Mouse (Mus musculus) megakaryocyte progenitor cell, adult 5-6 weeks (primary cell): ENCODE data around the gene Ltb4r1. TPM values are rescaled to one million over a fixed set of nuclear protein-coding genes. Genes with fewer than 3 reads are reported as not detected.

Experiments
- ATAC-seq: replicated peaks from 2 replicates; pipeline ENCODE4 v1.8.0; 2016; ENCODE audit warnings: mild to moderate bottlenecking, moderate TSS enrichment, inconsistent platforms; ENCODE audit not compliant: poor library complexity
- total RNA-seq, 2 experiments: library from RNA; stranded (forward) in 1 of 2; stranded (reverse) in 1 of 2; fragments of 157-497, 149-512 nt in 1 of 2; fragments of 200-1000 nt in 1 of 2; gene quantifications; 2 replicates each; pipeline versions ENCODE4 v1.2.3 to v1.2.4; 2015 to 2017

The Ltb4r1 gene
- total RNA-seq, 2 experiments from 2014 or later, result 18.5 to 42.4 TPM

DNA sequence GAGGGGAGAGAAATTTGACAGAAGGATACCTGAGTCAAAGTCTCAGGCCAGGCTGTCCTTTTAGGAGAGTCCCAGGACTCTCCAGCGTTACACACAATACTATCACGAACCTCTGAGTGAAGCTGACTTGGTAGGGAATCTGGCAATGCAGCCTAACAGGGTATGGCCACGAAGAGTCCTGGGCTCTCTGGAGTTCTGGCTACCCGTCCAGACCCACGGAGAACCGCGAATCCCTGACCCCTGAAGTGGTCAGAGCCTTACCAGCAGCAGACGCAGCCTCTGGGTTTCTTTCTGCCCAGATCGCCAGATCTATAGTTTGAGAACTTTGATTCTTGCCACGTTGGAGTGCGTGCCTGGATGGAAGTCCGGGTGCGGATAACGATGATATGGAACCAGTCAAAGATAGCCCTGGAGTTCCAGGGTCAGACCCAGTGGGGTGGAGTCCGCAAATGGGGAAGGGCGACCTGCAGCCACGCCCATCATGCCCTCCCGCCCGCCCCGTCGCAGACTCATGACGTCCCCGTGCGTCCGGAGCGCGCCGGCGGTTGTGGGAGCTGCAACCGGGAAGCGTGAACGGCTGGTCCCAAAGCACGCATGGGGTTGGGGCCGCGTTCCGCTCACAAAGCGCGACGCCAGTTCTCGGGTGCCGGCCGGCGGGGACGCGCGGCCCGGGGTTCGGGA, 20.4 kb upstream of the Ltb4r1 start, which contains the start of the genes Dhrs1 and Nop9:
Gene Dhrs1 (minus strand): TSS at position 511 of the 681 bp plus-strand sequence.
Gene Nop9 (plus strand): TSS at position 514 of the 681 bp plus-strand sequence.
- ATAC-seq, result peak; percentile 87

DNA sequence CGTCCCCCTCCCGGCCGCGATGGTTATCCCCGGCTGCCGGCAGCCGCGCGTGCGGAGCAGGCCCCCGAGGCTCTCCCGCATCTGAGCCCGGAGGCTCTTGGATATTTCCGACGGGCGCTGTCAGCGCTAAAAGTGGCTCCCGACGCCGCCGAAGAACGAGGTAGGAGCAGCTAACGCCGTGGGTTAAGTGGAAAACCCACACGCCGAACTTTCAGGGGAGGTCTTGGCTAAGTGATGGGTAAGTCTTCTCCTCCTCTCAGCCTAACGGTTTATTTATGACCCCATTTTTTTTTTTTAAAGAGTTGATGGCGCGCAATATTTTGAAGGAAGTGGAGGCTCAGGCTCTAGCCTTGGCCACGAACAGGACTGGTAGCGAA, 19.9 kb upstream of the Ltb4r1 start:
- ATAC-seq, result no peak

DNA sequence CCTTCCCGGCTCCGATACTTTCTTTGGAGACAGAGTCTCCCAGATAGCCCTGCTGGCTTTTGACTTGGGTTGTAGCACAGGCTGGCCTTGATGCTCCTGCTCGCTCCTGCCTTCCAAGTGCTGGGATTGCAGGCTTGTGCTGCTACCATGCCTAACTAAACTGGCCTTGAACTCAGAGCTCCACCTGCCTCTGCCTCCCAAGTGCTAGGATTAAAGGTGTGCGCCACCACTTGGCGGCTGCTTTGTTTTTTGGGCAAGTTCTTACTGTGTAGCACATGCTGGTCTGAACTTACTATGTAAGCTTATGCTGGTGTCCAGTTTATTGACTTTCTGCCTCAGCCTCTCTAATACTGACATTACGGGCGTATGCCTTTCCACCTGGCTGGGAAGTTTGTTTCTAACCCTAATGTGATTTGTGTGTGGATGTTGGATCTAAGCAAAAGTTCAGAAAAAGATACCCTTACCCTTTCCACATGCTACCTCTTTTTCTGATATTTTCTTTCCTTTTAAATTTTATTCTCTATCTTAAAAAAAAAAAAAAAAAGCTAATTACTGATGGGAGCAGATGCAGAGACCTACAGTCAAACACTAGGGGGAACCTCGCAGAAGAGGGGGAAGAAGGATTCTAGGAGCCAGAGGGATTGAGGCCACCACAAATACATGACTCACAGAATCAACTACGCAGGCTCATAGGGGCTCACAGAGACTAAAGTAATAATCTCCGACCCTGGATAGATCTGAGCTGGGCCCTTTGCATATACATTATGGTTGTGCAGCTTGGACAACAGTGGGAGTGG, 18.5 kb upstream of the Ltb4r1 start:
- ATAC-seq, result no peak

DNA sequence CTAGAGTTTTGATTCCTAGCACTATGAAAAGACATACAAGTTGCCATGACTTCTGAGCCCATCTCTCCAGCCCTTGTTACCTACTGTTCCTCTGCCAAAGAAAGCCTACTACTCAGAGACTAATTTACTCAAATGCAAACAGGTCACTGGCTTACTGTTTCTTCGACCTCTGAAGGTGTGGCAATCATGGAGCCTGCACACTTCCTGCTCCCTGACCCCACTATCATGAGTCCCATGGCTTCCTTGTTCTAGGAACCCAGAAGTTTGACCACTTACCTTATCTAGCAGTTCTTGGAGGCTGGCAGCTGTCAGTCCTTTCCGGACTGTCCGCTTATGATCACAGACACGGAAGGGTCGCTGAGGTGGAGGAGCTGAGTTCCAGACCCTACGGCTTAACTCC, 8.2 kb upstream of the Ltb4r1 start:
- ATAC-seq, result no peak

DNA sequence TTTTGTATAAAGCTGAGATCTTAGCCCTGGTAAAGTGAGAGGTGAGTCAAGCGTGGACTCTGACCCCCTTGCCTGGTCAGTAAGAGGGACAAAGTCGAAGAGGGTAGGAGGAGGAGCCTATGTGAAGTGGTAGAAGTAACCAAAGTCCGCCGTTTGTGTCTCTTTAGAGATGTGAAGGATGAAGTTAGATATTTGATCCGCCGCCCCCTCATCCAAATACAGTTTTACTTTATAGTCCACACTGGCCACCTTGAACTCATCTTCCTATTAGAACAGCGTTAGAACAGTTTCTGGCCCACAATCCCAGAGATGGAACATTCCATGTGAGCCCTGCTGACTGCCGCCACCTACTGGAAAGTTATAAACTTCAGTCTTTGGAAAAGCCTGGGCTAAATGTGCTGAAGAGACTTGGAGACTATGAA, 7.4 kb upstream of the Ltb4r1 start, which contains the start of gene Cideb:
Gene Cideb (minus strand): TSS at position 96 of the 422 bp plus-strand sequence.
- peak; percentile 49 for ATAC-seq

DNA sequence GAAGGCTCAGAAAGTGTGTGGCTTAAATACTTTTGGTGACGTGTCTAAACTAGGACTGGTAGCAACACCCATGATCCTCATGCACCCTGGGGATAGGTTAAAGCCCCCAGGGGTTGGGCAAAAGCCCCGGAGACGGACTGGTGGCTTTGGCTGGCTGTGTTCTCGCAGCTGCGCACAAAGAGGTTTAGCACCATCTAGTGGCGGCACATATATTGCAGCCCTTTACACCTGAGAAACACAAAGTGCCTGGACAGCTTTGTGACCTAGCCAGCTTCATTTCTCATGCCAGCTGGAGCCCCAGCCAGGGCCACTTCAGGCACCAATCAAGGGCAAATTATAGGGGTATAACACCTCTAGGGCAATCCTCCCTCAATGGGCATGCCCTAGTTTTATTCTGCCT, 5.6 kb upstream of the Ltb4r1 start:
- 0 out of 2 replicates have a peak, but pooled peaks have one; percentile 15 for ATAC-seq

DNA sequence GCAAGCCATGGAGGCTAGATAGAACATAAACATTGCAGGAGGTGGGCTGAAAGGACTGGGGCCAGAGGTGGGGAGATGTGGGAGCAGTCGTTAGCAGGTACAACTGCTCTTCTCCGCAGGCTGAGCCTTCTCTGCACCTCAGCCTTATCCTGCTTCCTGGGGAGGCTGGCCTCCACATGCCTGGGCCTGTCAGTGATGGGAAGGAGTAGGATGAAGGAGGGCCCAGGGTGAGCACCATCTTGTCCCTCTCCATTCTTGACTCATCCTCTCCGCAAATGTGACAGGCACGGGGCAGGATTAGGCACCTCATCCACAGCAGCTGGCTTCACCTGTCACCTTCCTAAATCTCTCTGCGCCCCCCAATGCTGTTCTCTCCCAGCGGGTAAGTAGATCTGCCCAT, 4.6 kb upstream of the Ltb4r1 start, which contains the start of gene Ltb4r2:
Gene Ltb4r2 (plus strand): TSS at position 266 of the 400 bp plus-strand sequence.
- no peak for ATAC-seq

DNA sequence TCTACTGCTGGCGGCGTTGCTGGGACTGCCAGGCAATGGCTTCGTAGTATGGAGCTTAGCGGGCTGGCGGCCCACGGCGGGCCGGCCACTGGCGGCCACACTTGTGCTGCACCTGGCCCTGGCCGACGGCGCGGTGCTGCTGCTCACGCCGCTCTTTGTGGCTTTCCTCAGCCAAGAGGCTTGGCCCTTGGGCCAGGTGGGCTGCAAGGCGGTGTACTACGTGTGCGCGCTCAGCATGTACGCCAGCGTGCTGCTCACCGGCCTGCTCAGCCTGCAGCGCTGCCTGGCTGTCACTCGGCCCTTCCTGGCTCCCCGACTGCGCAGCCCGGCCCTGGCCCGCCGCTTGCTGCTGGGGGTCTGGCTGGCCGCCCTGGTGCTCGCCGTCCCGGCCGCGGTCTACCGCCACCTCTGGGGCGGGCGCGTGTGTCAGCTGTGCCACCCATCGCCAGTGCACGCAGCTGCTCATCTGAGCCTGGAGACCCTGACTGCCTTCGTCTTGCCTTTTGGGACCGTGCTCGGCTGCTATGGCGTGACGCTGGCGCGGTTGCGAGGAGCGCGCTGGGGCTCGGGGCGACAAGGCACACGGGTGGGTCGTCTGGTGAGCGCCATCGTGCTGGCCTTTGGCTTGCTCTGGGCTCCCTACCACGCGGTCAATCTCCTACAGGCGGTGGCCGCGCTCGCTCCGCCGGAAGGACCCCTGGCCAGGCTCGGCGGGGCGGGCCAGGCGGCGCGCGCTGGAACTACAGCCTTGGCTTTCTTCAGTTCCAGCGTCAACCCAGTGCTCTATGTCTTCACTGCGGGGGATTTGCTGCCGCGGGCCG, 3.6 kb upstream of the Ltb4r1 start:
- ATAC-seq, result peak; percentile 18; the same call in 1 of the 2 replicates

DNA sequence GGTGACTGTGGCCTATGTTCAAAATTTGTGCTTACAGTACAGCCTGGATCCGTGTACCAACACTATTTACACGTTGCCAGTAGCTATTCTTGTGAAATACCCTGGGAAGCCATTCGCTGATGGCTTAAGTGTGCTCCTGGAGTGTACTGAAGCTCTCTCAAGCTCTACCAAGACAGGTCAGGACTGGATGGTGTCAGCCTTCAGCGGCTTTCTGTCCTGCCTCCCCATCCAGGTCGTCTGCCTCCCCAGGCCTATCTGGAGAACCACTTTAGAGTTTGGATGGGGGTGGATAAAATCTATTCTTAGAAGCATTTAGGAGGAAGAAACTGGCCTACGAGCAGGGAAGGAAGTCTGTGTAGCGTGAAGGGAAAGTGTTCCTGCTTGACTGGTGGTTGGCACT, 2.6 kb upstream of the Ltb4r1 start:
- ATAC-seq, result no peak

DNA sequence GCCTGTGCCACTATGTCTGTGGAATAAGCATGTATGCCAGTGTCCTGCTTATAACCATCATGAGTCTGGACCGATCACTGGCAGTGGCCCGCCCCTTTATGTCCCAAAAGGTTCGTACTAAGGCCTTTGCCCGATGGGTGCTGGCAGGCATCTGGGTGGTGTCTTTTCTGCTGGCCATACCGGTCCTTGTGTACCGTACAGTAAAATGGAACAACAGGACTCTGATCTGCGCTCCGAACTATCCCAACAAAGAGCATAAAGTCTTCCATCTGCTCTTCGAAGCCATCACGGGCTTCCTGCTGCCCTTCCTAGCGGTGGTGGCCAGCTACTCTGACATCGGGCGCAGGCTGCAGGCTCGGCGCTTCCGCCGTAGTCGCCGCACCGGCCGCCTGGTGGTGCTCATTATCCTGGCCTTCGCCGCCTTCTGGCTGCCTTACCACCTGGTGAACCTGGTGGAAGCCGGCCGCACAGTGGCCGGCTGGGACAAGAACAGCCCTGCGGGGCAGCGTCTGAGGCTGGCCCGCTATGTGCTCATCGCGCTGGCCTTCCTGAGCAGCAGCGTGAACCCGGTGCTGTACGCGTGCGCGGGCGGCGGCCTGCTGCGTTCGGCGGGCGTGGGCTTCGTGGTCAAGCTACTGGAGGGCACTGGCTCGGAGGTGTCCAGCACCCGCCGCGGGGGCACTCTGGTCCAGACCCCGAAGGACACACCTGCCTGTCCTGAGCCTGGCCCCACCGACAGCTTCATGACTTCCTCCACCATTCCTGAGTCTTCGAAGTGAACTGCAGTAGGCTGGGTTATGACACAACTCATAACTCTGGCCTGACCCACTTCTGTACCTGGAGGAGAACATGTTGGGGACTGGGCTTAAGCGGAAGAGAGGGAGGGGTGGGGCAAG, 2.0 kb downstream of the Ltb4r1 start:
- peak; percentile 29 for ATAC-seq

DNA sequence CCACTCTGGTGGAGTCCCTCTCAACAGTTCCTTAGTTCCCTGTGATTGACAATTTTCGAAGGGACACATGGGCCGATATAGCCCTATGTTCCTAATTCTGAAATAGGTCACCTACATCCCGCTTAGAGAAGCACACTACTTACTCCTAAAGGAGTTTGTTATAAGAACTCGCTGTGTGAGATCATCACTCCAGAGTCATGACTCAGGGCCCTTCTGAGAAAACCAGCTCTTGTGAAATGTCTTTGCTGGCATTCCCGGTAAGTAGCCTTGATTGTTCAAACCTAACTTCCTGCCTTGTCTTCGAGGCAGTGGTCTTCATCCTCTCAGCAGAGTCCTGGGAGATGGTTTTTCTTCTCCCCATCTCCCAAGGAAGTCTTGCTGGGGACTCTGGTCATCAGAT, 2.8 kb downstream of the Ltb4r1 start:
- no peak for ATAC-seq

DNA sequence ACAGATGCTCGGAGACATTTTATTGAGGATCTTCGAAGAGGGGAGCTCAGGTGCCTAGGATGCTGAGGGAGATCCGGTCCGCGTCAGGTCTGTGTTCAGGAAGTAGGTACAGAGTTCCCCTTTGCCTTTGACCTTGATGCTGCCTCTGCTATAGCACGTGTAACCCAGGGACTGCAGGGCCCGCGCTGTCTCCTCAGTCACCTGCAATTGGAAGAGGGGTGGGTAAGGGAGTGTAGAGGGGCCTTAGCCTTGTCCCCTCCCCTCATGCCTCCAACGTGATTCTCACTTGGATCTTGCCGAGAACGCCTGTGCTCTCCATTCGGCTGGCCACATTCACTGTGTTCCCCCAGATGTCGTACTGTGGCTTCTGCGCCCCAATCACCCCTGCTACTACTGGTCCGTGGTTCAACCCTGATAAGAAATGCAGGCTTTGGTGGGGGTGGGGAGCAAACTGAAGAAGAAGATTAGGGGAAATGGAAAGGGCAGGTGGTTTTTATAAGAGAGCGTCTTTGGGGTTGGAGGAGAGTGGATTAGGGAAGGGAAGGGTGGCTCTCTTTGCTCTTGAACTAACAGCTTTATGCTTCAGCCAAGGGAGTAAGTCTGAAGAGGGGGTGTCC, 3.4 kb downstream of the Ltb4r1 start:
- peak; percentile 11; the same call in 1 of the 2 replicates for ATAC-seq

DNA sequence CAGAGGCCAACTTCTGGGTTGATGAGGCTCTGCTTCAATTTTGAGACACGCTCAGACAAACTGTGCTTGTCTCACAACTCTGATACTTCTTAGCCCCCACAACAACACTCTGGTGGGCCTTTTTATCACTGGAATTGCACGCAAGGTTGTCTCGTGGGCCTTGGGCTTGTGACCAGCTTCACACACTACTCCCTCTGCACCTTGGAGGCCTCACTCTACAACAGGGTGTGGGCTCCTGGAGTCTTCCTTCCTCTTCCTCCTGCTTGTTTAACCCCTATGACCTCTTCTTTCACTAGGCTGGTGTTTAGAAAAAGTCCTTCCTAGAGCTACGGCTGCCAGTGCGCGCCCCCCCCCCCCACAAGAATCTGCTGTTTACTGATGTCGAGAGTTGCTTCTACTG, 10.9 kb downstream of the Ltb4r1 start:
- no peak for ATAC-seq

DNA sequence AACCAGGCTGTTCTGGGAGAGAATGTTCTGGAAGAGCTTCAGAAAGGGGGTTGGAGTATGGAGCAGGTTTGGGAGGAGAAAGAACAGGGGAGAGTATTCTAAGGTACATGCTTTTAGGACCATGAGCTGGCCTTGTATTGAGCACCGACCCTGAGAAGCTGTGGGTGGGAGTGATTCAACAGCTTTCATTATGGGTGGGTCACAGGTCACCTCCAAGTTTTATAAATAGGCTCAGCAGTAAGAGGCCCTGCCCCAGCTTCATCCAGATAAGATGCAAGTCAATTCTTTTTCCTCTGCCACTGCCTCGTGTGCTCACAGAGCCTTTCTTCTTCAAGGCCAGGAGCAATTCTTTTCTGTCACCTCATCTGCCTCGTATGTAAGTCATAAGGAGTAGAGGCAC, 11.4 kb downstream of the Ltb4r1 start:
- no peak for ATAC-seq

DNA sequence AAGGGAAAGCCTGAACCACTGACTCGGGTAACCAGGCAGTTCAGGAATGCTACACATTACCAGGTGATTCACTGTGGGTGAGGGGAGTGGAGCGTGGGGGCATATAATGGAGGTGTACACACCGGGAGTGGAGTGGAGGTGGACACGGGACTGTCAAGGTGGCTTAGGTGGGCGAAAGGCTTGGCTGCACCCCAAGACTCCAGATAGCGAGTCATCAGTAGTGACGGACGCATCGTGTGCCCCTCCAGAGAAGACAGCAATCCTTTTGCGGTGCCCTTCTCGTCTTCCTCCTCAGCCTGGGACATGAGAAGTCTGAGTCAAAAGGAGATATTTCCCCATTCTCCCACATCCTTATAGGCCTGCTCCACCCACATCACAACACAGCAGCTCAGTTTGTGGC, 12.0 kb downstream of the Ltb4r1 start:
- no peak for ATAC-seq

DNA sequence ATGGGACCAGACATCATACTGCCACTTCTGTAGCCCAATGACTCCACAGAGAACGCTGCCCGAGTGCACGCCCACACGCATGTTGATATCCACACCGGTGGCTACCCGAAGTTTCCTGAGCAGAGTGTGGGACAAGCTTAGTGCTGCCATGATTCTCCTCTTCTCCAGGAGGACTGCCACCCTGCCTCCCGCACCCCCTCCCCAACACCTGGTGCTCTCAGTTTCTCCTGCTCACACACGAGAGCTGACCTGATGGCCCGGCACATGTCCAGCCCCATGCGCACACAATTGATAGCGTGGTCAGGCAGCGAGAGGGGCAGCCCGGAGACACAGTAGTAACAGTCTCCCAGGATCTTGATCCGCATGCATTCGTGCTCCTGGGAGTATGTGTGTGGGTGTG, 12.9 kb downstream of the Ltb4r1 start:
- ATAC-seq, result no peak

DNA sequence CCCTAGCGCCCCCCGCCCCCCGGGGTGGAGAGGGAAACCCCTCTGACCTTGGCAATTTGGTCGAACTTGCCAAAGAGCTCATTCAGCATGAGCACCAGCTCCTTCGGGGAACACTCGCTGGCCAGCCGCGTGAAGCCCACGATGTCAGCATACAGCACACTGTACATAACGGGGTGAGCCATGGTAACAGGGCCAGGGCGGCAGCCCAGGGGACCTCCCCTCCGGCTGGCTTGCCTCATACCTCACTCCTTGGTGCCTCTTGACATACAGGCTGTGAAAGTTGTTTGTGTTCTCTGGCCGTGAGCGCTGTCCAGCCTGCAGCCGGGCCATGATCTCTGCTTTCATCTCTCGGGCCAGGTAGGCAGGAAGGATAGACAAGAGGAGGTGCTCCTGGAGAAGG, 13.9 kb downstream of the Ltb4r1 start:
- no peak for ATAC-seq

DNA sequence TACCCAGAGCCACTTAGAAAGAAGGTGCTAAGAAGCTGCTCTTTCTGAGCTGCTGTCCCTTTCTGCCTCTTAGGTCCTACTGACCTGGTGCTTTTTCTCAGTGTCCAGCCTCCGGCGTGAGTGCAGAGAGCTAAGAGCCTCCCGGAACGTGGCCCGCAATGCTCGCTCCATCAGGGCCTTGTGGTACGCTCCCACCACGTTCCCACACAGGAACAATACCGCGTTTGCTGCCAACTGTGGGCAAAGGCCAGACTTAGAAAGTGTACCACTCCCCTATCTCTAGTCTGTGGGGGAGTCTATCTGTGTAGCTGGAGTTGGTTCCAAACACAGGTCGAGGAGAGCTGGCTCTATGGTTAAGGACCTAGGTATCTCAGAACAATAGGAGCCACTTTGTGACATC, 15.0 kb downstream of the Ltb4r1 start:
- ATAC-seq, result no peak

DNA sequence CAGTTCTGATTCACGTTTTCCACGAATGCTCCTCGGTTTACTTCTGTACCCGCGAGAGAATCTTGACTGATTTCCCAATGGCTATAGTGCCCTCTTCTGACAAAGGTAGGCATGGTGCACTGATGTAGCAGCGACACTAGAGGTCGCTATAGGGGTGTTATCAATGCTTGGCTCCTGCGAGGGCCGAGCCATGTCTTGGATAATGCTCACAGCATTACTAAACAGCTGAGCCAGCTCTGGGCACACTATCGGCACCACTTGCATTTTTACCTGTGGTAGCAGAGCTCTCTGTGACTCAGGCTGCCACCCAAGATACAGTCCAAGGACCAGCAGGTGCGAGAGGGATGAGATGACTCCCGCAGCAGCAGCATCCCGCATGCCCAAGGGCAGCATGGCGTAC, 15.5 kb downstream of the Ltb4r1 start:
- peak; percentile 96 for ATAC-seq
